Mouse (Mus musculus) 416B (cell line): ENCODE data around the gene Psmb6.

Source experiments
- DNase-seq: peaks from one replicate; pipeline ENCODE4 v3.0.0; 2011; ENCODE audit warnings: low read depth

Gene Psmb6

GRCm38 (mm10) chr11:70525184-70525678 is at the start of gene Psmb6:
Psmb6 (plus strand) TSS chr11:70525367.
- DNase-seq: peak; percentile 99

- DNase-seq: no peak
Measured at GRCm38 (mm10) chr11:70485498-70485897, 39.7 kb upstream of the Psmb6 start.

GRCm38 (mm10) chr11:70487816-70488215 is 37.4 kb upstream of the Psmb6 start:
- DNase-seq: no peak

- DNase-seq: no peak
Measured at GRCm38 (mm10) chr11:70489138-70489537, 36.0 kb upstream of the Psmb6 start.

- DNase-seq: peak; percentile 53
Measured at GRCm38 (mm10) chr11:70489684-70490083, 35.5 kb upstream of the Psmb6 start.

GRCm38 (mm10) chr11:70499566-70500475 is 25.3 kb upstream of the Psmb6 start:
- DNase-seq: peak; percentile 70

- DNase-seq: no peak
Measured at GRCm38 (mm10) chr11:70500476-70500812, 24.7 kb upstream of the Psmb6 start.

GRCm38 (mm10) chr11:70502018-70502417 is 23.1 kb upstream of the Psmb6 start:
- DNase-seq: no peak

GRCm38 (mm10) chr11:70504970-70505369 is 20.2 kb upstream of the Psmb6 start, which contains the start of gene Tm4sf5:
Tm4sf5 (plus strand) TSS chr11:70505244.
- no peak for DNase-seq

GRCm38 (mm10) chr11:70506385-70506784 is 18.8 kb upstream of the Psmb6 start:
- peak; percentile 81 for DNase-seq

- DNase-seq: no peak
Measured at GRCm38 (mm10) chr11:70506962-70507515, 18.1 kb upstream of the Psmb6 start.

- peak; percentile 55 for DNase-seq
Measured at GRCm38 (mm10) chr11:70509753-70510564, 15.2 kb upstream of the Psmb6 start.

GRCm38 (mm10) chr11:70511242-70511641 is 13.9 kb upstream of the Psmb6 start:
- no peak for DNase-seq

- DNase-seq: no peak
Measured at GRCm38 (mm10) chr11:70511825-70512224, 13.3 kb upstream of the Psmb6 start.

- no peak for DNase-seq
Measured at GRCm38 (mm10) chr11:70512709-70513342, 12.3 kb upstream of the Psmb6 start.

- no peak for DNase-seq
Measured at GRCm38 (mm10) chr11:70513520-70513919, 11.6 kb upstream of the Psmb6 start.

GRCm38 (mm10) chr11:70514288-70514687 is 10.9 kb upstream of the Psmb6 start, which contains the start of gene Vmo1:
Vmo1 (minus strand) TSS chr11:70514616.
- DNase-seq: no peak

GRCm38 (mm10) chr11:70516352-70516751 is 8.8 kb upstream of the Psmb6 start:
- DNase-seq: peak; percentile 83

- DNase-seq: no peak
Measured at GRCm38 (mm10) chr11:70518436-70518835, 6.7 kb upstream of the Psmb6 start.

- DNase-seq: no peak
Measured at GRCm38 (mm10) chr11:70518923-70519322, 6.2 kb upstream of the Psmb6 start, which contains the start of gene Gltpd2. Gltpd2 (plus strand) TSS chr11:70519196.

- DNase-seq: no peak
Measured at GRCm38 (mm10) chr11:70520178-70520769, 4.9 kb upstream of the Psmb6 start.
